Mouse (Mus musculus): ENCODE data around the gene Med15.

GRCm38 (mm10) chr16:17778223-17778622 is 45.5 kb upstream of the Med15 start:
- TF ChIP-seq CTCF (IDR thresholded peaks at IDR 0.05): no peak
- TF ChIP-seq EP300 (IDR thresholded peaks at IDR 0.05): no peak
